Mouse (Mus musculus) CH12.LX (cell line): ENCODE results near the gene Gm20604. TPM values are rescaled to one million over a fixed set of nuclear protein-coding genes. Genes with fewer than 3 reads are reported as not detected.

Experiments
- DNase-seq: peaks from one replicate; pipeline ENCODE4 v3.0.0-alpha.2; 2013; ENCODE audit errors: extremely low read depth
- H3K27ac ChIP-seq: 2 replicates; pipeline ENCODE4 v1.5.1; 2012; ENCODE audit warnings: low read depth, mild to moderate bottlenecking, control low read depth, moderate library complexity; ENCODE audit not compliant: insufficient read depth
- H3K27me3 ChIP-seq: replicated peaks from 2 replicates; pipeline ENCODE3; 2012; ENCODE audit warnings: inconsistent platforms
- H3K36me3 ChIP-seq, 2 experiments: replicated peaks in 1 of 2; 2 replicates each; pipeline versions ENCODE3 to v1.6.1; 2012; ENCODE audit warnings: inconsistent platforms in 1 of 2, low read length in 1 of 2, mild to moderate bottlenecking in 1 of 2, mixed read lengths in 1 of 2, moderate library complexity in 1 of 2; ENCODE audit not compliant: control insufficient read depth in 1 of 2, insufficient read depth in 1 of 2
- H3K4me1 ChIP-seq, 2 experiments: 2 replicates each; pipeline ENCODE4 v1.6.1; 2012; ENCODE audit warnings: inconsistent platforms in 1 of 2, moderate library complexity in 1 of 2; ENCODE audit not compliant: insufficient read depth in 2 of 2, control insufficient read depth in 1 of 2
- H3K4me2 ChIP-seq: 2 replicates; pipeline ENCODE4 v1.6.1; 2012; ENCODE audit warnings: low read depth, mild to moderate bottlenecking, control low read depth; ENCODE audit not compliant: poor library complexity, insufficient read depth, severe bottlenecking
- H3K4me3 ChIP-seq, 3 experiments: fragments of 150-350 bp in 1 of 3; sonication (generic) in 1 of 3; replicated peaks in 1 of 3; 2 replicates each; pipeline versions ENCODE3 to v1.5.1; 2011 to 2012; ENCODE audit warnings: low read depth in 2 of 3, low read length in 2 of 3, mild to moderate bottlenecking in 2 of 3, moderate library complexity in 2 of 3, control low read depth in 1 of 3, improper control_type of control experiment in 1 of 3, inconsistent platforms in 1 of 3, mixed read lengths in 1 of 3; ENCODE audit not compliant: poor library complexity in 1 of 3
- H3K79me2 ChIP-seq: replicated peaks from 2 replicates; pipeline ENCODE4 v1.6.1; 2012; ENCODE audit warnings: mild to moderate bottlenecking, moderate library complexity; ENCODE audit not compliant: control insufficient read depth, poor library complexity, insufficient read depth, severe bottlenecking; ENCODE audit errors: extremely low read depth
- H3K9ac ChIP-seq: 2 replicates; pipeline ENCODE4 v1.6.1; 2012; ENCODE audit warnings: low read depth, mild to moderate bottlenecking, control low read depth, moderate library complexity; ENCODE audit not compliant: insufficient read depth
- H3K9me3 ChIP-seq: replicated peaks from 2 replicates; pipeline ENCODE3; 2012; ENCODE audit warnings: low read length, inconsistent platforms, mixed read lengths
- BHLHE40 ChIP-seq: IDR thresholded peaks from 2 replicates; pipeline ENCODE4 v1.6.1; 2011; ENCODE audit warnings: mild to moderate bottlenecking, low read depth, low read length, improper control_type of control experiment
- CHD1 ChIP-seq: IDR thresholded peaks from 2 replicates; pipeline ENCODE4 v1.6.1; 2012; ENCODE audit warnings: low read depth, low read length, improper control_type of control experiment, inconsistent platforms
- CHD2 ChIP-seq: IDR thresholded peaks from 2 replicates; pipeline ENCODE4 v1.6.1; 2011; ENCODE audit warnings: low read length, improper control_type of control experiment
- EP300 ChIP-seq: IDR thresholded peaks from 2 replicates; pipeline ENCODE4 v1.6.1; 2011; ENCODE audit warnings: low read length, improper control_type of control experiment
- HCFC1 ChIP-seq: IDR thresholded peaks from 2 replicates; pipeline ENCODE4 v1.6.1; 2012; ENCODE audit warnings: low read depth, mild to moderate bottlenecking, inconsistent platforms, low read length, improper control_type of control experiment
- IRF4 ChIP-seq: IDR thresholded peaks from 2 replicates; pipeline ENCODE4 v1.6.1; 2014; ENCODE audit warnings: low read depth, mild to moderate bottlenecking, inconsistent platforms, low read length, improper control_type of control experiment
- JUN ChIP-seq: IDR thresholded peaks from 2 replicates; pipeline ENCODE4 v1.6.1; 2011; ENCODE audit warnings: low read depth, mild to moderate bottlenecking, low read length, improper control_type of control experiment, moderate library complexity; ENCODE audit not compliant: insufficient read depth
- JUND ChIP-seq: conservative IDR thresholded peaks from 2 replicates; pipeline ENCODE4 v1.6.1; 2011; ENCODE audit warnings: low read depth, low read length, improper control_type of control experiment
- MAFK ChIP-seq: IDR thresholded peaks from 2 replicates; pipeline ENCODE4 v1.6.1; 2011; ENCODE audit warnings: low read length, improper control_type of control experiment; ENCODE audit not compliant: insufficient replicate concordance
- MAX ChIP-seq: IDR thresholded peaks from 2 replicates; pipeline ENCODE4 v1.6.1; 2011; ENCODE audit warnings: low read length, improper control_type of control experiment
- MXI1 ChIP-seq: IDR thresholded peaks from 2 replicates; pipeline ENCODE4 v1.6.1; 2011; ENCODE audit warnings: mild to moderate bottlenecking, low read depth, low read length, improper control_type of control experiment
- POLR2AphosphoS2 ChIP-seq: IDR thresholded peaks from 2 replicates; pipeline ENCODE4 v1.6.1; 2011; ENCODE audit warnings: low read depth, low read length, improper control_type of control experiment
- RAD21 ChIP-seq: IDR thresholded peaks from 2 replicates; pipeline ENCODE4 v1.6.1; 2011; ENCODE audit warnings: low read depth, mild to moderate bottlenecking, low read length, improper control_type of control experiment, moderate library complexity
- RCOR1 ChIP-seq: conservative IDR thresholded peaks from 2 replicates; pipeline ENCODE4 v1.6.1; 2012; ENCODE audit warnings: low read depth, mild to moderate bottlenecking, inconsistent platforms, low read length, improper control_type of control experiment
- SMC3 ChIP-seq: IDR thresholded peaks from 2 replicates; pipeline ENCODE4 v1.6.1; 2011; ENCODE audit warnings: low read depth, low read length, improper control_type of control experiment
- USF2 ChIP-seq: conservative IDR thresholded peaks from 2 replicates; pipeline ENCODE4 v1.6.1; 2011; ENCODE audit warnings: low read depth, low read length, improper control_type of control experiment
- ZC3H11A ChIP-seq: IDR thresholded peaks from 2 replicates; pipeline ENCODE4 v1.6.1; 2012; ENCODE audit warnings: low read depth, mild to moderate bottlenecking, inconsistent platforms, low read length, improper control_type of control experiment
- ZMIZ1 ChIP-seq: IDR thresholded peaks from 2 replicates; pipeline ENCODE4 v1.6.1; 2012; ENCODE audit warnings: low read depth, mild to moderate bottlenecking, inconsistent platforms, low read length, improper control_type of control experiment
- ZNF384 ChIP-seq: IDR thresholded peaks from 2 replicates; pipeline ENCODE4 v1.6.1; 2012; ENCODE audit warnings: low read depth, low read length, improper control_type of control experiment, inconsistent platforms
- dilution Hi-C: fragments of 300-500 bp; cut with MboI; formaldehyde crosslinking; loops from 2 replicates; pipeline ENCODE4 v1.14.3; 2020; ENCODE audit warnings: low sequenced_read_pairs; ENCODE audit not compliant: extremely low pct_unique_long_range_greater_than_20kb, extremely low pct_ligation_motif_present
- in situ Hi-C: fragments of 300-500 bp; cut with MboI; formaldehyde crosslinking; loops from 3 replicates; pipeline ENCODE4 v1.14.3; 2019; ENCODE audit warnings: low sequenced_read_pairs, low pct_ligation_motif_present, low pct_unique_long_range_greater_than_20kb, mixed read lengths
- polyA plus RNA-seq: library from polyadenylated mRNA; unstranded; fragments of >175 nt; gene quantifications from 2 replicates; pipeline ENCODE4 v1.2.1, GENCODE M21; 2012; ENCODE audit warnings: low read depth; ENCODE audit not compliant: insufficient read length
- total RNA-seq, 2 experiments: library from RNA; depleted of rRNA; stranded (reverse); fragments of 300-350 nt in 1 of 2; fragments of >200 nt in 1 of 2; gene quantifications; 2 replicates each; pipeline ENCODE4 v1.2.3; 2012 to 2014

Gm20604 gene
- total and polyA plus RNA-seq, 3 experiments: 5.7 to 14.4 (median 11.3) TPM

DNA sequence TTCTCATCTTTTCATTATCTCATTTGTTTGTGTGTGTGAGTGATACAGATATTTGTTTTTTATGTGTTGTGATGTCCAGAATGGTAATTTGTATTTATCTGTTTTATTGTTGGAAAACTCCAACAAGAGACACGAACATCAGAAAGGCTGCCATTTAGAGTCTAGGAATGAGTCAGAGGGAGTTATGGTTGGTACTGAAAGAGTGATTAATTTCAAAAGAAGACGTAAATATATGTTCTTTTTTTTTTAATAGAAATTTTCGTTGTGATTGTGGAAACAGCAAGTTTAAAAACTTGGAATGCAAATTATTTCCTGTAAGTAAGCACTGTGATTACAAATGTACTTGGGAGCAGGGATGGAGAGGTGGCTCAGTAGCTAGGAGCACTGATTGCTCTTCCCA, 3.2 kb upstream of the Gm20604 start:
- peaks cover 17 to 45% of the 10 kb centered on the region in 2 experiments for H3K36me3 ChIP-seq
- H3K9me3 ChIP-seq: no peaks in the 10 kb centered on the region
- peaks cover 6 to 59% of the 10 kb centered on the region in 2 experiments; a peak in 3 of 4 replicates for H3K4me1 ChIP-seq
- H3K27ac ChIP-seq: no peak overlapping the region
- H3K9ac ChIP-seq: no peak overlapping the region
- dilution Hi-C loops: no loop called here
- peaks cover 43% of the 10 kb centered on the region for H3K79me2 ChIP-seq
- DNase-seq: no peak
- no peaks in the 10 kb centered on the region for H3K27me3 ChIP-seq
- no peak overlapping the region for H3K4me3 ChIP-seq
- no peak for TF ChIP-seq POLR2AphosphoS2
- TF ChIP-seq CHD1: peak; percentile 53; the same call in 1 of the 2 replicates
- 0 out of 2 replicates have a peak, but pooled peaks have one; percentile 33 for TF ChIP-seq MXI1
- peak; percentile 70 for TF ChIP-seq EP300
- TF ChIP-seq BHLHE40: no peak
- TF ChIP-seq SMC3: no peak
- peak; percentile 80 for TF ChIP-seq IRF4
- TF ChIP-seq JUND: peak; percentile 90
- TF ChIP-seq ZNF384: peak; percentile 75
- peak; percentile 79 for TF ChIP-seq JUN
- TF ChIP-seq RCOR1: 0 out of 2 replicates have a peak, but pooled peaks have one; percentile 40
- 0 out of 2 replicates have a peak, but pooled peaks have one; percentile 18 for TF ChIP-seq MAFK
- no peak overlapping the region for H3K4me2 ChIP-seq
- in situ Hi-C loops: no loop called here

GRCm38 (mm10) chr12:102758936-102759335, 464 bp upstream of the Gm20604 start:
- DNase-seq: no peak
- no peaks in the 10 kb centered on the region for H3K9me3 ChIP-seq
- H3K36me3 ChIP-seq: peaks cover 6 to 38% of the 10 kb centered on the region in 2 experiments
- H3K27ac ChIP-seq: no peak overlapping the region
- peak overlapping the region; percentile 84 to 97 (median 92) for H3K4me3 ChIP-seq
- in situ Hi-C loops (no loop called here), dilution Hi-C loops (no loop called here)
- peaks cover 68% of the 10 kb centered on the region for H3K79me2 ChIP-seq
- peak overlapping the region; percentile 95 for H3K4me2 ChIP-seq
- H3K4me1 ChIP-seq: peaks cover 4 to 51% of the 10 kb centered on the region in 2 experiments; a peak in 3 of 4 replicates
- no peaks in the 10 kb centered on the region for H3K27me3 ChIP-seq
- H3K9ac ChIP-seq: peak overlapping the region; percentile 89
- TF ChIP-seq USF2 (no peak), CHD1 (no peak), CHD2 (no peak), HCFC1 (no peak), EP300 (no peak), ZMIZ1 (no peak), MAX (no peak), BHLHE40 (no peak), ZC3H11A (no peak), MAFK (no peak), RAD21 (no peak)
- TF ChIP-seq, all 38 proteins: peak for 0
